Mouse (Mus musculus) T-cell, adult 66 days (primary cell): ENCODE results near the gene Llph. TPM values are rescaled to one million over a fixed set of nuclear protein-coding genes. Genes with fewer than 3 reads are reported as not detected.

Experiments used
- total RNA-seq, 2 experiments: library from RNA; stranded (reverse); gene quantifications; 3 replicates in 1 of 2; 4 replicates in 1 of 2; pipeline ENCODE4 v1.2.4; 2023

The Llph gene
- total RNA-seq = 10 to 100 TPM; 30.1 to 36.4 TPM

DNA sequence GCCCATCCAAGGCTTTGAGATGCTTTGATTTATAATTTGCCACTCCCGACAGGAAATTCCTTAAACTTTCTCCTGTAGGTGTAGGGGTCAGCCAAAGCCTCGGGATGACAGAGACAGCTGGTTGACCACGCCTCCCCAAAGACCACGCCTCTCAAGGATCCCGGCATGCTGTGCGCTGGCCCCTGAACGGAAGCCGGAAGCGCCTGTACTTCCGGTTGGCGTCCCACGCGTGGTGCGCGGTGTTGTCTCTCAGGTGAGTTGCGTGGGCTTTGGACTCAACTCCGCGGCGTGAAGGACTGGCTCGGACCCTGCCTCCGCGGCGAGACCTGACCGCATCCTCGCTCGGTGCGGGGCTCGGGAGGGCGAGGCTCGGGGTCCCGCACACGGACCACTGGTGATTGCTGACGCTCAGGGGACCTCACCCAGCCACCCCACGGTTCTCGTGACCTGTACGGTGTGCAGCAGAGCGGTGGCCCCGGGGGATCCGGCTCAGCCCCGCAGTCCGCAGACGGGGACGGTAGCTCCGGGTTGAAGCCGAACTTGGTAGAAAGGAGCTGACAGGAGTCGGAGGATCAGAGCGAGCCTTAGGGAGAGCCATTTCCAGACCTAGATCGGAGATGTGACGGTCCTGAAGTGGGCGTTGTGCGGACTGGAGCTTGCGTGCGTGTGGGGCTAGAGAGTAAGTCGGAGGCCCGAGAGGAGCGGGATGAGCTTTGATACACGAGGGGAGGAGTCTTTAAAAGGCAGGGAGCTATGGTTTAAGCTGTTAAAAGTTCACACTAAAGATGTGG lies at the start of gene Llph:
Gene Llph (plus strand): TSS at position 200 of the 791 bp plus-strand sequence.

DNA sequence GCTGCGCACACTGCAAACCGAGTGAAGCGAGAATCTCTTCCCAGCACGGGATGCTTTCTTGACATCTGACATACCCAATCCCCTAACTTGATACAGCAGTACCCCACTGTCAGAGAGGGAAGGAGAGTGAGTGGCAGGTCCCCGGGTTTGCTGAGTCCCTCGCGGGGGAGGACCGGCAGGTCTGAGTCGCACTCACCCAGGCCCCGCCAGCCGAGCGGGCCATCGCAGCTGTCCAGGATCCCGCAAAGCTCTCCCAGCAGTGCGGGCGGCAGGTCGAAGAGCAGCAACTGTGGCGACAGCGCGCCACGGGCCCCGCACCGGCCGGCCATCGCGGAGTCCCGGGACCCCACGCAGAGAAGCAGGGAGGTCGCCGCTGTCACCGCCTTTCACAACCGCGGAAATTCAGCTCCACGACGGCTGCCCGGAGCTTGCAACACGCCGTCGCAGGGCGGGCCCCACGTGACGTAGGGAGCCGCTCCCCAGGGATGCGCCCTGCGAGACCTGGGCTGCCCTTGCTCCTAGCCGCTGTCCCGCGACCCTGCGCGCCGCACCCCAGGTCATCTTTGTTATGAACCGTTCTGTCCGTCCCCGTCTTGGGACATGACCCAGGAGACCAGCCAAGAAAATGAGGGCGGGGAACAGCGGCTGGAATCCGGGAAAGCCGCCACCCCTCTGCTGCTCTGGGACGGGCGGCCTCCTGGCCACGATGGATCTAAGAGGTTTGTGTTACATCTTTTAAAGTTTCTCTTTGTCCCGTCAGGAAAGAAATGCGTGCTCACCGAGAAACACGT lies 25.5 kb upstream of the Llph start, which contains the start of gene Tmbim4:
Gene Tmbim4 (plus strand): TSS at position 460 of the 791 bp plus-strand sequence.

GRCm38 (mm10) chr10:120201961-120202402 lies 24.9 kb upstream of the Llph start, which contains the start of gene Irak3:
TSS of gene Irak3 (minus strand) at chr10:120202130.

Other genes with a start within 250 kb of the Llph start
- 10 to 100 TPM; 42.3 to 46.8 TPM for gene Helb, start 114.1 kb upstream of the Llph start, total RNA-seq
- gene Tmbim4, start 25.5 kb upstream of the Llph start, total RNA-seq = 10 to 100 TPM; 21.9 to 34.1 TPM
- 1 to 10 TPM; 2.5 to 5.2 TPM for gene Irak3, start 24.9 kb upstream of the Llph start, total RNA-seq
- under 1 TPM; 0.21 to 0.23 TPM for gene Hmga2, start 249.4 kb downstream of the Llph start, total RNA-seq